Mouse (Mus musculus) stomach, postnatal 0 days (tissue): Measurements from ENCODE around the gene Rspo1.

Source experiments
- CTCF ChIP-seq: IDR thresholded peaks from 2 replicates; pipeline ENCODE4 v1.5.1; 2016; ENCODE audit warnings: antibody characterized with exemption, low read depth, mild to moderate bottlenecking, moderate library complexity
- EP300 ChIP-seq: optimal IDR thresholded peaks from 2 replicates; pipeline ENCODE3; 2016; ENCODE audit warnings: antibody characterized with exemption

- TF ChIP-seq CTCF (no peak), EP300 (no peak)
Measured at GRCm38 (mm10) chr4:125057273-125057672, 71.0 kb downstream of the Rspo1 start.
